Mouse (Mus musculus): Measurements from ENCODE around the gene Gpank1.

GRCm38 (mm10) chr17:35135591-35136320, 14.5 kb downstream of the Gpank1 start:
- TF ChIP-seq CTCF (IDR thresholded peaks at IDR 0.05; ENCODE audit: low read depth, low read length): no peak
- TF ChIP-seq POLR2AphosphoS5 (IDR thresholded peaks at IDR 0.05; ENCODE audit: insufficient replicate concordance, low read depth, low read length): no peak
- no peak for TF ChIP-seq GATA1 (IDR thresholded peaks at IDR 0.05; ENCODE audit: borderline replicate concordance, low read length)
- TF ChIP-seq TAL1 (conservative IDR thresholded peaks at IDR 0.05; ENCODE audit: low read depth, low read length): no peak
- TF ChIP-seq GATA2 (IDR thresholded peaks at IDR 0.05; ENCODE audit: borderline replicate concordance, low read depth, low read length): no peak

All from G1E (cell line).